Mouse (Mus musculus) megakaryocyte, embryonic 14.5 days (primary cell): ENCODE results near the gene Baz2a.

Experiments used
- FLI1 ChIP-seq: IDR thresholded peaks from 2 replicates; pipeline ENCODE4 v1.6.1; 2012; ENCODE audit warnings: low read length, inconsistent platforms, mixed read lengths
- GATA1 ChIP-seq: IDR thresholded peaks from 3 replicates; pipeline ENCODE4 v1.6.1; 2012; ENCODE audit warnings: mixed read lengths, low read length, inconsistent platforms, borderline replicate concordance

DNA sequence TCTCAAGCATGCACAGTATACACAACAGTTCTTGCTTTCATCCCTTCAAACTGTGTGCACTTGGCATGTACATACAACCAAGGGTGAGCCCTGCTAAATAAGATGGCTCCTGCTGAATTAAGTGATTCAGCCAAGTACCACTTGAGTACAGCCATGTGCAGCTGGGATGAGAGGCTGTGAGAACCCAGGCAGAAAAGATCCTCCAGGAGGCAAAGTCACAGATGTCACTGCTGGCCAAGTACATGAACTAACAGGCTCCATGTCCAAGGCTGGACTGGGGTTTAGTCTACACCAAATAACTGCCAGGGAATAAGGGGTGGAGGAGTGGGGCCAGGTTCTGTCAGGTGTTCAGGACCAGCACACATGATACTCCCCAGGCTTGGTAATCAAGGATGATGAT is 40.4 kb downstream of the Baz2a start:
- TF ChIP-seq FLI1 (no peak), GATA1 (no peak)
